Mouse (Mus musculus) Patski (cell line): ENCODE results near the gene Cd2bp2. TPM values are rescaled to one million over a fixed set of nuclear protein-coding genes. Genes with fewer than 3 reads are reported as not detected.

Experiments
- ATAC-seq: fragments of 100-300 bp; one replicate; pipeline ENCODE4 v1.8.0; 2021
- CTCF ChIA-PET: fragments of 350-600 bp; sonication (Branson Sonifier 250); formaldehyde crosslinking; loops from one replicate; lab custom pipeline; 2022; ENCODE audit warnings: inconsistent platforms; lab: Charles Lee
- POLR2A ChIA-PET: fragments of 350-600 bp; sonication (Branson Sonifier 250); formaldehyde crosslinking; loops from one replicate; lab custom pipeline; 2022; ENCODE audit warnings: antibody characterized with exemption, inconsistent platforms; lab: Charles Lee
- DNase-seq: peaks from one replicate; pipeline ENCODE4 v3.0.0-alpha.2; 2011; ENCODE audit warnings: low read depth, low spot score
- H3K27me3 ChIP-seq: fragments of 371-371 bp; one replicate; pipeline ENCODE4 v1.5.1; 2021
- CTCF ChIP-seq: fragments of 100-300 bp; IDR thresholded peaks from one replicate; pipeline ENCODE4 v1.5.1; 2021
- in situ Hi-C: fragments of 300-500 bp; cut with MboI; formaldehyde crosslinking; loops from 3 replicates; pipeline ENCODE4 v1.11.1; 2018; ENCODE audit warnings: low pct_unique_long_range_greater_than_20kb, mixed read lengths
- polyA plus RNA-seq: library from polyadenylated mRNA; unstranded; gene quantifications from one replicate; pipeline ENCODE4 v1.2.3, GENCODE M21; 2021

Gene Cd2bp2
- 66.6 TPM for polyA plus RNA-seq

DNA sequence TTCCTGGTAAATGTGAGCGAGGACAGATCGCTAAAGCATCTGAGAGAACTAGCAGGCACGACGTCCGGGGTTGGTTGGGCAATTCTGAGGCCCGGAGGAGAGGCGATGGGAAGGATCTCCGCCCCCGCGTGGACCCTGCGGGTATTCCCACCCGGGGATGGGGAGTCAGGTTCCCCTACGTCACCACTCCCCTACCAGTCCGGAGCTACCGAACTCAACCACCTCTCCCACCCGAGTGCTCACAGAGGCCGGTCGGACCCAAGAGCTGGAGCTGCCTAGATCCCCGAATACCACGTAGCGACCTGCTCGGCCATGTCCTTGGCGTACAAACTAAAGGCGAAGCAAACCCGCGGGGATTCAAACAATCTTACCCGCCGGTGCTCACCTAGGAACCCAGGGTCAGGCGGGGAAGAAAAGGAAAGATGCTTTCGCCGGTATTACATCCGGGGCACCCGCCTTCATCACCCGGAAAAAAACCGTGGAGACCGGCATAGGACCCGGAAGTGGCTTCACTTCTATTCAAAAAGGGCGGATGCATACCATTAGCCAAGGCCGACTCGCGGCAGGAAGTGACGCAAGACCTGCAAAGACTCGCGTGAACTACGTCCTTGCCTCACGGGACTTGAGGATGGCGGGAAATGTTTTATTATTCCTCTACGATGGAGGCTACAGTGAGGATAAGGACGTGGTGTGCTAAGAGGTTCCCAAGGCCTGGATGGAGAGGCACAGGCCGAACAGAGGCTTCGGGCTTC, at the start of gene Cd2bp2:
Gene Cd2bp2 (minus strand): TSS at position 507 of the 752 bp plus-strand sequence.
- no peak for TF ChIP-seq CTCF
- DNase-seq (peak; percentile 71), ATAC-seq (peak; percentile 67)
- no peaks in the 10 kb centered on the region for H3K27me3 ChIP-seq
- in situ Hi-C loops: no loop called here
- CTCF ChIA-PET: interaction anchor here (1.1 kb wide), 1 partner anchor 11 kb away, joined by 3 read pairs; no protein-coding TSS in a partner anchor
- POLR2A ChIA-PET: no interaction called here

DNA sequence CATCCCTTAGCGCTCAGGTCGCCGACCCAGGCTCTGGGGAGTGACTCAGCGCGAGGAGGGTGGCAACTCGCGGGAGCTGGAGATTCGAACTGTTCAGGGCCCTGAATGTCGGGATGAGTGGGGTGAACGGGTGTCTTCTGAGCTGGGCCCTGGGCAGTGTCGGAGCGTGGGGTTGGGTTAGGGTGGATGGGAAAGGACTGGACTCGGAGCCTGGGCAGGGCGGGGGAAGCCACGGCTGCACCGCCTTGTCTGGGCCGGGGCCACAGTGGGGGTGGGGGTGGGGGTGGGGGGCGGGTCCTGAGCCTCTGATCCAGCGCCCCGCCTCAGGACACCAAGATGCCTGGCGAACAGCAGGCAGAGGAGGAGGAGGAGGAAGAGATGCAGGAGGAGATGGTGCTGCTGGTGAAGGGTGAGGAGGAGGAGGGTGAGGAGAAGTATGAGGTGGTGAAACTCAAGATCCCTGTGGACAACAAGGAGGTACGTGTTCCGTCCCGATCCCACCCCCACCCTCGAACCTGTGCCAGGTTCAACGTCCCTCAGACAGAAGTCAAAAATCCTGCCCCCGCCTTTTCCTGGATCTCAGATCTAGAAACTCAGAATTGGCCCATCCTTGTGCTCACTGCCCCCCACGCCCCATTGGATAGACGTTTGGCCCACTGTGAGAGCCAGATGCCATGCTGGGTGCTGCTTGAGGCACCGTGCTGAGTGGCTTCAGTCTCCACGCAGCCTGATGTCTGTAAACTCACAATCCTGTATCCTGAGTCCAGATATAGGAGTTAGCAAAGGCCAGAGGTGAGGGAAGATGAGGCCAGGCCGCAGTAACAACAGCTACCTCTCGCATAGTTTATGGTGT, 49.0 kb upstream of the Cd2bp2 start:
- ATAC-seq: peak; percentile 42
- no peak for TF ChIP-seq CTCF
- in situ Hi-C loops: no loop called here
- no peak for DNase-seq
- ChIA-PET CTCF (no interaction called here), POLR2A (interaction anchor here (0.7 to 1.0 kb wide), 2 partner anchors 9 kb away, joined by 3 to 5 read pairs; no protein-coding TSS in a partner anchor)
- H3K27me3 ChIP-seq: no peaks in the 10 kb centered on the region

DNA sequence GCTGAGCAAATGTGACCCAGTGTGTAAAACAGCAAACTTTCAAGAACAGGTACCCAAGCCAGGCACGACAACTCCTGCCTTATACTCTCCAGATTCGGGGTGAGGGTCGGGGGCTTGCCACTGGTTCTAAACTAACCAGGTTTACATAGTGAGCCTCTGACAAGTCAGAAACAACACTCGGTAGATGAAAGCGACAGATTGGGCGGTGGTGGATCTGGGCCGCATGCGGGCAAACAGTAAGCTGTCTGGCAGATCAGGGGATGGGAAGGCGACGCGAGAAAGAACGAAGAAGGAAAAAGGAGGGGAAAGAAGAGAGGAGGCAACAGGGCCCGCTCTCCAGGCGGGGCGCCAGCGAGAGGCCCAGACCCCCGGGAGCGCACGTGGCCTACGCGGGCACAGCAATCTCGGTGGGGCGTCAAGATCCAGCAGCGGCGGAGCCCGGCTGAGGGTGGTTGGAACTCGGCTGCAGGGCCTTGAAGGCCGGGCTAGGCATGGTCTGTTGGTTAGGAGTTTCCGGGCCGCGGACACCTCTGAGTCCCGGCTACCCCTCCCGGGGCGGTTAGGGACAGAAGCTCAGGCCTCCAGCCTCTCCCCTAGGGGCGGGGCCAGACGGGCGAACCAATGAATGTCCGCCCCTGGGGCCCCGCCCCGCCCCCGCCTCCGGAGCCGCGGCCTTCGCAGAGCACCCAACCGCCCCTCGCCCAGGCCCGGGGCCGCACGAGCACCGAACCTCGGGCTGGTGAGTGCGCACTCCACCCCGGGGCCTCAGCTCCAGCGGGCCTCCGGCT, 48.2 kb upstream of the Cd2bp2 start, which contains the start of gene Zfp771:
Gene Zfp771 (plus strand): TSS at position 405 of the 788 bp plus-strand sequence.
- ChIA-PET POLR2A (interaction anchor here (1.0 kb wide), 1 partner anchor 9 kb away, joined by 5 read pairs; no protein-coding TSS in a partner anchor), CTCF (no interaction called here)
- H3K27me3 ChIP-seq: no peaks in the 10 kb centered on the region
- no peak for TF ChIP-seq CTCF
- peak; percentile 89 for ATAC-seq
- in situ Hi-C loops: no loop called here
- peak; percentile 68 for DNase-seq

DNA sequence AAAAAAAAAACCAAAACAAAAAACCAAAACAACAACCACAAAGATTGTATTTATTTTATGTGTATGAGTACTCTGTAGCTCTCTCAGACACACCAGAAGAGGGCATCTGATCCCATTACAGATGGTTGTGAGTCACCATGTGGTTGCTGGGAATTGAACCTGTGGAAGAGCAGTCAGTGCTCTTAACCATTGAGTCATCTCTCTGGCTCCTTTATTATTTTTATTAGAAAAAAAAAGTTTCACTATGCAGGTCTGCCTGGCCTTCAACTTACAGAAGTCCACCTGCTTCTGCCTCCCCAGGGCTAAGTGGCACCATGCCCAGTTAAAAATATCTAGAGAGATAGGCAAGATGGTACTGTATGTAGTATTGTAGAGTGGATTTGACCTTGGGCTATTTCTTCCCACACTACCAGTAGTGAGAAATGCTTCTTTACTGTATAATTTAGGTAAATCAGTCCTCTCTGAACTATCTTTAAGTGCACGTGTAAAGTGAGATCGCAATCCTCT, 47.6 kb upstream of the Cd2bp2 start:
- no peaks in the 10 kb centered on the region for H3K27me3 ChIP-seq
- ATAC-seq: no peak
- POLR2A ChIA-PET: no interaction called here
- no peak for DNase-seq
- CTCF ChIA-PET: no interaction called here
- TF ChIP-seq CTCF: no peak
- in situ Hi-C loops: no loop called here

DNA sequence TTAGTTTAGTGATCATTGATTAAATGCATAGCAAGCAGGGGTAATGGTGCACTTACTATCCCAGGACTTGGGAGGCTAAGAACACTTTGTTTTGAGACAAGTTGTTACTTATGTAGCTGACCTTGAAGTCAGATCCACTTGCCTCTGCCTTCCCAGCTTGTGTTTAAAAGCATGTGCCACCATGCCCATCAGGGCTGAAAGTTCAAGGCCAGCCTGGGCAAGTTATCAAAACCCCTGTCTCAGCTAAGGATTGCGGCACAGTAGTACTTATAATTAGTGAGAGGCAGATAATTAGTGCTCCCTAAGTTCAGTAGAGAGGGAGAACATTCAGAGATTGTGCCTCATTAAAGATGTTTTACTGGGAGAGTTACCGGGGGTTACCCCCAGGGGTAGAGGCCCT, 38.9 kb upstream of the Cd2bp2 start:
- in situ Hi-C loops: no loop called here
- no peak for ATAC-seq
- H3K27me3 ChIP-seq: no peaks in the 10 kb centered on the region
- POLR2A ChIA-PET: interaction anchor here (0.6 to 1.6 kb wide), 2 partner anchors 9 to 30 kb away, joined by 4 to 5 read pairs; partner anchors contain the start of gene Zfp771
- CTCF ChIA-PET: no interaction called here
- TF ChIP-seq CTCF: no peak
- DNase-seq: no peak

DNA sequence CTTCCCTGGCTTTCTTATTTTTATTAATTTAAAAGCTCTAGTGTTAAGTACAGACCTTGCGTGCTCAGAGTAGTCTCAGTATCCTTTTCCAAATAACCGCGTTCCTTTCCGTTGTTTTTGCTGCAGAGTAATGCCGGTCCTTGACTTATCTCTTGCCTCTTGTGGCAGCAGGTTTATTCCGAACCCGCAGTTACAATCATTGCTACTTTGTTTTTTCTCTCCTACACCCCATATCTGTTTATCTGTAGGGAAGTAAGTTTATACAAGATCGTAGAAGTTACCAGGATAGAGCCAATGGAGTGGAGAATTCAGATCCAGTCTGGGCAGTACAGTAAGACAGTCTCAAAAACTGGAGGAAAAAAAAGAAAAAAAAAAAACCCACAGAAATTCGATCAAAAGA, 37.9 kb upstream of the Cd2bp2 start:
- DNase-seq: no peak
- no peaks in the 10 kb centered on the region for H3K27me3 ChIP-seq
- no peak for ATAC-seq
- ChIA-PET POLR2A (no interaction called here), CTCF (no interaction called here)
- in situ Hi-C loops: no loop called here
- no peak for TF ChIP-seq CTCF

DNA sequence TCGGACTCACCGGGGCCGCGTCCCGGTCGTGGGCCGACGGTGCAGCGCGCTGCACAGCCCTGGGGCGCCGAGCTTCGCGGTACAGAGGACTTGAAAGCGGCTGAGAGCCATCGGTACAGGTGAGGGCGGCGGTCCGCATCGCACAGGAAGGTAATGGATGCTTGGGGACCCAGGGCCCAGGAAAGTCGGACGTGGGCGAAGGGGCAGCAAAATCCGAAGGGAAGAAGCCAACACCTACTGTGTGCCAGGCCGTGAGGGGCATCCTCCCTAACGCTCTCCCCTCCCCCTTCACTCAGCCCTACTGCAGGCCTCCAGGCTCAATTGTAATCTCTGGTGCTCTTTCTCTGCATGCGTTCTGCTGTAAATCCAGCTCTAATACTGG, 37.5 kb upstream of the Cd2bp2 start:
- ChIA-PET CTCF (no interaction called here), POLR2A (no interaction called here)
- no peaks in the 10 kb centered on the region for H3K27me3 ChIP-seq
- TF ChIP-seq CTCF: no peak
- ATAC-seq (peak; percentile 37), DNase-seq (no peak)
- in situ Hi-C loops: no loop called here

DNA sequence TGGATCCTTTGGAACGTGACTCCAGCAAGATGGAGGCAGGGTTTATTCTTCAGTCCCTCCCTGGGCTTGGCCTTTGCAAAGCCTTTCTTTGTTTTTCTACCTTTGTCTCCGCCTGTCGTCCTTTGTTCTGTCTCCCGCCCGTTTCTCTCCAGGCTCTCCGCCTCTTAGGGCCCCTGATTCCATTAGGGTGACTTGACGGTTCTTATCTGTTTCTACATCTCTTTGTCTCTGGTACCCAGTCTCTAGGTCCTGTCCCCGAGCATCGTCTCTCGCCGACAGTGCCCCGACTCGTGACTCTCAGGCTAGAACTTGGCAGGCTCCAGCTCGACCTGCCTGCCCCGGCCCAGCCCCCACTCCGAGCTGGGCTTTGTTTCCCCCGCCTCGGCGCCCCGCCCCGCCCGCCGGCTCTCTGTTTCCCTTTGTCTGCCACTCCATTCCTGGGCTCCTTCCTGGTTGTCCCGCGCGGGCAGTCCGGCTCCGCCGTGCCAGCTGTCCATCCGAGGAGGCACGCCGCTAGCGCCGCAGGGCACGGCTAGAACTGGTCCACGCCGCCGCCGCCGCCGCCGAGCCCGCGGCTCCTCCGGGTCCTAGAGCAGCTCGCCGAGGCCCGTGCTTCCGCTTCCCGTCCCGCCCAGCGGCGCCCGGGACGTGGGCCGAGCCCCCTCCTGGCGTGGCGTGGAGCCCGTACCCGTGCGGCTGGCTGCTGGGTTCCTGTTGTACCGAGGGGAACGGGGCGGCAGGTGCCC, 36.9 kb upstream of the Cd2bp2 start, which contains the start of the genes Zfp553 and Sept1:
Gene Zfp553 (plus strand): TSS at position 440 of the 746 bp plus-strand sequence.
Gene Sept1 (minus strand): TSS at position 509 of the 746 bp plus-strand sequence.
- no peak for TF ChIP-seq CTCF
- POLR2A ChIA-PET: no interaction called here
- DNase-seq (no peak), ATAC-seq (peak; percentile 78)
- no peaks in the 10 kb centered on the region for H3K27me3 ChIP-seq
- in situ Hi-C loops: no loop called here
- CTCF ChIA-PET: no interaction called here

DNA sequence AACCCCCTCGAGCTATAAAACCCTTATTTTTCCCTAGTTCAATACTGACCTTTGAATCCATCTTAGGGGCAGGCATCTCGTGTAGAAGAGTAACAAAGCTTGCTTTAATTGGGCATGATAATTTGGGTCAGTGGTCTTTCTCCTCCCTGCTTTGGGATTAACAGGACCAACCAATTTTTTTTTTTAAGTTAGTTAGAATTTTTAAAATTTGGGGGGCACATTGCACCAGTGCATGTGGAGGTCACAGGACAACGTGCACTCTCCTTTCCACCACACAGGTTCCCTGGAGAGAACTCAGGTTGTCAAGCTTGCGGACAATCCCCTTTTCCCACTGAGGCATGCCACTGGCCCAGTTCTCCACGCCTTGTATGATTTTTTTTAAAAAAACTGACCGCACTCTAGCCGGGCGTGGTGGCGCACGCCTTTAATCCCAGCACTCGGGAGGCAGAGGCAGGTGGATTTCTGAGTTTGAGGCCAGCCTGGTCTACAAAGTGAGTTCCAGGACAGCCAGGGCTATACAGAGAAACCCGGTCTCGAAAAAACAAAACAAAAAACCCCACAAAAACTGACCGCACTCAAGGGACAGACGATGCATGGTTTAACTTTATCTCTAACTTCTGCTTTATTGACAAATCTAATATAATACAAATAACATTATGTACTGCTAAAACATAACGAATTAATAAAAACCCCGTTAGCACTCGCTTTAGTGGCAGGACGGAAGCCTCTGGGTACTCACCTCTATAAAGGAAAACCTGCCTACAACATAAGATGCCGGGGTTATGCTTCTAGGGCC, 36.2 kb upstream of the Cd2bp2 start:
- no peaks in the 10 kb centered on the region for H3K27me3 ChIP-seq
- peak; percentile 14 for ATAC-seq
- no peak for TF ChIP-seq CTCF
- ChIA-PET CTCF (interaction anchor here (5.0 kb wide), 1 partner anchor 18 kb away, joined by 27 read pairs; no protein-coding TSS in a partner anchor), POLR2A (interaction anchor here (0.5 to 1.6 kb wide), 4 partner anchors 10 to 1013 kb away, joined by 3 read pairs; no protein-coding TSS in a partner anchor)
- in situ Hi-C loops: no loop called here
- no peak for DNase-seq
